Mouse (Mus musculus) forebrain, postnatal 0 days (tissue): ENCODE data around the gene Btbd35f14. TPM values are rescaled to one million over a fixed set of nuclear protein-coding genes. Genes with fewer than 3 reads are reported as not detected.
"Not testable (repeated sequence)": the region's sequence is repeated elsewhere in the genome, so short reads cannot be mapped to it uniquely, and the experiment has no call there.

Experiments used
- ATAC-seq: fragments of 200-750 bp; cut with Nextera tagmentation; 2 replicates; pipeline ENCODE4 v1.8.0; 2017; ENCODE audit warnings: mild to moderate bottlenecking, moderate library complexity
- DNase-seq: peaks from one replicate; pipeline ENCODE4 v3.0.0-alpha.2; 2015
- H3K27ac ChIP-seq: fragments of 300-500 bp; sonication (generic); 2 replicates; pipeline ENCODE4 v1.5.1; 2014; ENCODE audit warnings: low read depth, mild to moderate bottlenecking, antibody characterized with exemption, low read length, moderate library complexity, mixed read lengths
- H3K27me3 ChIP-seq: fragments of 300-500 bp; sonication (generic); 2 replicates; pipeline ENCODE4 v1.6.1; 2014; ENCODE audit warnings: mild to moderate bottlenecking, low read length, mixed read lengths; ENCODE audit not compliant: insufficient read depth
- H3K36me3 ChIP-seq: fragments of 300-500 bp; sonication (generic); 2 replicates; pipeline ENCODE4 v1.6.1; 2014; ENCODE audit warnings: mild to moderate bottlenecking, moderate library complexity; ENCODE audit not compliant: insufficient read depth
- H3K4me1 ChIP-seq: fragments of 300-500 bp; sonication (generic); 2 replicates; pipeline ENCODE4 v1.6.1; 2014; ENCODE audit warnings: antibody characterized with exemption; ENCODE audit not compliant: insufficient read depth
- H3K4me2 ChIP-seq: fragments of 300-500 bp; sonication (generic); 2 replicates; pipeline ENCODE4 v1.6.1; 2014; ENCODE audit warnings: low read depth, mild to moderate bottlenecking, moderate library complexity
- H3K4me3 ChIP-seq: fragments of 300-500 bp; sonication (generic); 2 replicates; pipeline ENCODE4 v1.5.1; 2014; ENCODE audit warnings: low read depth, low read length, mixed read lengths
- H3K9ac ChIP-seq: fragments of 300-500 bp; sonication (generic); 2 replicates; pipeline ENCODE4 v1.6.1; 2014; ENCODE audit warnings: mild to moderate bottlenecking
- H3K9me3 ChIP-seq: fragments of 300-500 bp; sonication (generic); 2 replicates; pipeline ENCODE4 v1.6.1; 2016; ENCODE audit warnings: low read length
- WGBS: fragments of 180-500 bp; shearing (Covaris S2); extraction: QIAGEN DNeasy Blood & Tissue Kit; methylation state at CpG from one replicate; pipeline ENCODE4 v1.1.7; 2014; 5-methylcytosine and 5-hydroxymethylcytosine counted together
- polyA plus RNA-seq: library from polyadenylated mRNA; unstranded; fragments of >200 nt; fragmentation: Nextera tagmentation; extraction: Ambion mirVana; gene quantifications from 2 replicates; pipeline ENCODE4 v1.2.1, GENCODE M21; 2015
- total RNA-seq: library from RNA; depleted of rRNA; stranded (reverse); fragments of >200 nt; gene quantifications from 2 replicates; pipeline ENCODE4 v1.2.3, GENCODE M21; 2014; rRNA removed

Btbd35f14 gene
- not detected in 2 replicates for total RNA-seq
- polyA plus RNA-seq, result not detected in 2 replicates

DNA sequence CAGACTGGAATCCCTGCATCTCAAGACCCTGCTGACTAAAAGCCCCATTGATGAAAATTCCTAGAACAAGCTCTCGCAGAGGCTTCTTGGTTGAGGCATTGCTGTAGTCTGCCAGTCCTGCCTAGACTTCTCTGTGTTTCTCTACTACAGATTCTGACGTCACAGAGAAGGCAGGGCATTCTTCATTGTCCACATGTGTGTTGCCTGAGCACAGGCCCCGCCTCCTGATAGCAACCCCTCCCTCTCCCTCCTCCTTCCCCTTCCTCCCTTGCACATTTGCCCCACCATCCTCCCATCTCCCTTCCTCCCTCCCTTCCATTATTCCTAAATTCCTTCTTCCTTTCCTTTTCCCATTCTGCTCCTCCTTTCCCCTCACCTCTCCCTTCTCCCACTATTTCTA is at the start of gene Btbd35f14:
Btbd35f14 (minus strand) TSS at position 101 of the 400 bp plus-strand sequence.
- H3K9me3 ChIP-seq, H3K36me3 ChIP-seq, H3K27ac ChIP-seq, H3K27me3 ChIP-seq, H3K4me1 ChIP-seq, H3K4me3 ChIP-seq, H3K4me2 ChIP-seq, DNase-seq, ATAC-seq, H3K9ac ChIP-seq: not testable (repeated sequence)
- WGBS, result no CpG with 5 or more reads among the region's 3 CpGs

GRCm38 (mm10) chrX:33656872-33657271 is 45.3 kb downstream of the Btbd35f14 start, which contains the start of gene Btbd35f13:
Btbd35f13 (plus strand) TSS chrX:33657172.
- not testable (repeated sequence) for H3K4me2 ChIP-seq, H3K4me3 ChIP-seq, ATAC-seq, H3K36me3 ChIP-seq, H3K4me1 ChIP-seq, H3K9me3 ChIP-seq, H3K27me3 ChIP-seq, H3K9ac ChIP-seq, H3K27ac ChIP-seq, DNase-seq
- WGBS, result 81% methylated on average over 2 of the region's 3 CpGs

Other genes starting within 250 kb of the Btbd35f14 start
- gene Btbd35f15, start 125.0 kb downstream of the Btbd35f14 start, total RNA-seq, result not detected in 2 replicates
- not detected in 2 replicates for gene Btbd35f15, start 125.0 kb downstream of the Btbd35f14 start, polyA plus RNA-seq
- not detected in 2 replicates for gene Btbd35f13, start 45.2 kb downstream of the Btbd35f14 start, total RNA-seq
- gene Btbd35f13, start 45.2 kb downstream of the Btbd35f14 start, polyA plus RNA-seq, result not detected in 2 replicates